Mouse (Mus musculus) inflammation-experienced regulatory T-cells, adult 6 months (primary cell): Measurements from ENCODE around the gene Tnfrsf9. TPM values are rescaled to one million over a fixed set of nuclear protein-coding genes. Genes with fewer than 3 reads are reported as not detected.
"Not testable (repeated sequence)": the region's sequence is repeated elsewhere in the genome, so short reads cannot be mapped to it uniquely, and the experiment has no call there.

Source experiments
- ATAC-seq: one replicate; pipeline ENCODE4 v1.8.0; 2017
- polyA plus RNA-seq, 3 experiments: library from polyadenylated mRNA; unstranded; fragments of 100-300 nt; shearing (Covaris generic); gene quantifications; one replicate each; pipeline ENCODE4 v1.2.1; 2017

Tnfrsf9 gene
- polyA plus RNA-seq, 3 experiments from 2014 or later = 101 to 158 (median 156) TPM

DNA sequence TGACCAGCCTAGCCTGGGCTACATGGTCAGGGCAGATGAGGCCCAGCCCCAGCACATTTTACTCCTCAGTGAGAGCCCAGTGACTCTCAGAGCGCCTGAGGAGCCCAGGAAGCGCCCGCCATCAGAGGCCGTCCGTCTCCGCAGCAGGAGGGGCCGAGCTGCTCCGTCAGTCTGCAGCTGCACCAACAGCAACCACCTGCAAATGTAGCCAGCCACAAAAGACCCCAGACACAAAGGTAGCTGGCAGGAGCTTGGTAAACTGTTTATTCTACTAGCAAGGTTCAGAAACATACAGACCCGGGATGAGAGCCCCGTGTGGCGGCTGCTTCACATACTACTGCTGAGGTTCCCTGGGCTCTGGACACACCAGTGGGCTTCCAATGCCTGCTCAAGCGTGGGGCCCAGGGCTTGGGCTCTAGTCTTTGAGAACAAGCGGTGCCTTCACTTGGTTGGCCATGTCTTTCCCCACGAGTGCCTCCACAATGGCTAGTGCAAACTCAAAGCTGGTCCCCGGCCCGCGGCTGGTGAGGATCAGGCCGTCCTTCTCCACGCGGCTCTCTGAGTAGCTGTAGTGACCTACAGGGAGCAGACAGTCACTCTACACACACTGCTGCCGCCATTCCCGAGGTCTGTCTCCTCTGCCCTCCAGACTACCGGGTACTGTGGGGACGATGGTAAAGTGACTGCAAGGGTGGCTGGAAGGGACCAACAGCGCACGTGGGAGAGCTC lies 17.3 kb upstream of the Tnfrsf9 start:
- no peak for ATAC-seq

GRCm38 (mm10) chr4:150898716-150899365 lies 15.5 kb upstream of the Tnfrsf9 start:
- peak; percentile 86 for ATAC-seq

DNA sequence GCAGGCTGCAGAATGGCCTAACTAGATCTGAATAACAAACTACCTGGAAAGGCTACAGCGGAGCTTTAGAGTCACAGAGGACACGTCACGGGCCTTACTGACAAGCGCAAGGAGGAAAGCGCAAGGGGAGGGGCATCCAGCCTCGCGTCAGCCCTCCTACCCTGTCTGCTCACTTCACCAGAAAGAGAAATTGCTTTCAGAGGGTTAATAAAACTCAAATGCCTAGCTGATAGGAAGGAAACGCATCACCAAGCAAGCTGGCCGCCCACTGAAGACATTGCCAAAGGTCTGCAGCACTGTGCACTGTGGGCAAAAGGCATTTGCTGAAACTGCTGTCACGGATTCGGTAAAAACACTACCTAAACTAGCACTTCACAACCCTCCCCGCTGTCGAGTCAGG lies 13.9 kb upstream of the Tnfrsf9 start:
- ATAC-seq = no peak

DNA sequence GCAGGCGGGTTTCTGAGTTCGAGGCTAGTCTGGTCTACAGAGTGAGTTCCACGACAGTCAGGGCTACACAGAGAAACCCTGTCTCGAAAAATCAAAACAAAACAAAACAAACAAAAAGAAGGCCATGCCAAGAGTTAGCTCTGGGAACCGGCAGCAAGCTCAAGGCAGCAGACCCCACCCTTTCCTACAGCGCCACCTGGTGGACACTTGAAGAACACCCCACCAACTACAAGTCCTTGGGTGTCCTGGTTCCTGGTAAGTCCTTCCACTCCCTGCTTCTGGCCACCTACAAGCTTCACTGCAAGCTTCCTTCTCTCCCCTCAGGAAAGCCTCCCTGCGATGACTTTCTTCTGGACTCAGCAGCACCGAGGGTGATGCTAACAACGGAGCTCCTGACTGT lies 12.7 kb upstream of the Tnfrsf9 start:
- peak; percentile 60 for ATAC-seq

DNA sequence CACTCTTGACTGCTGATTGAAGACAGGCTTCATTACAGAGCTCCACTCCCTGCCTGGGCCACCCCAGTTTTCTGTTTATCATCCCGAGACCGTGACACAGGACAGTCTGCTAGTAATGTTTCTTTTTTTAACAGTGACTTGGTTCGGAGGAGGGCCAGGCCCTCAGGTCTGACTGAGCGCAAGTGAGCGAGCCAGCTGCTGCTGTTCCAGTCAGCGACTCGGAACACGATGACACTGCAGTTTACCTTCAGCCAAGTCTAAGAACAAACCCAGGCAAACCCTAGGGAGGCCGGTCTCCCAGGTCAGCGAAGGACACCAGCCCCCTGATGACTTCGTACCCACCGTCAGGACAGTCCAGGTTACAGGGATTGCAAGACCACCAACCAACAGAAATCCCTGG lies 12.3 kb upstream of the Tnfrsf9 start:
- ATAC-seq = no peak

DNA sequence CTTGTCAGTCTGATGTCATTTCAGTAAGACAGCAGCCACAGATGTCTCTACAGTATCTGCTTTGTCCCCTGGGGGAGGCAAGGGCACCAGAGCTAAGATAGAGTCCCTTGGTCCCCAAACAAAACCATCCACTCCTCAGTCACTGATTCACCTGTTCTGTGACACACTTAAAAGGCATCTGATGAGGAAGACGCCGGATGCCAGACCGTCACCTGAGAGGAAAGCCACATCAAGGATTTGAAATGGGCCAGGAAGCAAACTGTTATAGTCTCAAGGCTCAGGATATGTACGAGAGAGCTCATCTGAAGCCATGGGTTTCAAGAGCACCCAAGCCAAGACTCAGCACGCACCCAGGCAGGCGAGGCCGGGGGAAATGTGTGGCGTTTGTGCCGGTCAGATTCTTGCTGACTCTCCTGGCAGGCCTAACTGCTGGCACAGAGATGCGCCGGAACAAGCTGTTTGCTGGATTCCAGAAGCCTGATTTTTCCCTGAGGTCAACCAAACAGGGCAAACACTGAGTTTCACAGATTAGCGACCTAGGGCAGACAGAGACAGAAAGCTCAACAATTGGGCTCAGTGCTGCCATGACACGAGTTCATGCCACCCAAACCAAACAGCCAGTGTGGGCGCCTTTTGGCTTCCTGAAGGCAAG lies 11.1 kb upstream of the Tnfrsf9 start:
- no peak for ATAC-seq

DNA sequence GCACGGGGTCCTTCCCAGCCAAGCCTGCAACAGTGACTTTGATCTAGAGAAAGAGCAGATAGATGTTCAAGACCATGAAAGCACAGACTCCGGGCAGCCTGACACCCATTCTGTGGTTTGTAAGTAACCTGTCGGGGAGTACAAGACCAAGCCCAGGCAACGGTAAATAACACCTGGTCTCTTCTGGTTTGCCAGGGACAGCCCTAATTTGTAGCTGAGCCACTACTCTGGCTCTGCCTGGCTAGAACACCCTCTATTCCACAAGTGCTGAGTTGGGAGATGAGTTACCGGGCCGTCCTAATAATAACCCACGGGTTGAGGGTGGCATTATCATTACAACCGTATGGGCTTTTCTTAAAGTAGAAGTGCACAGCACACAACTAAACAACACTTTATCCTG lies 7.3 kb upstream of the Tnfrsf9 start:
- ATAC-seq = no peak

GRCm38 (mm10) chr4:150908512-150908911 lies 5.8 kb upstream of the Tnfrsf9 start:
- not testable (repeated sequence) for ATAC-seq

DNA sequence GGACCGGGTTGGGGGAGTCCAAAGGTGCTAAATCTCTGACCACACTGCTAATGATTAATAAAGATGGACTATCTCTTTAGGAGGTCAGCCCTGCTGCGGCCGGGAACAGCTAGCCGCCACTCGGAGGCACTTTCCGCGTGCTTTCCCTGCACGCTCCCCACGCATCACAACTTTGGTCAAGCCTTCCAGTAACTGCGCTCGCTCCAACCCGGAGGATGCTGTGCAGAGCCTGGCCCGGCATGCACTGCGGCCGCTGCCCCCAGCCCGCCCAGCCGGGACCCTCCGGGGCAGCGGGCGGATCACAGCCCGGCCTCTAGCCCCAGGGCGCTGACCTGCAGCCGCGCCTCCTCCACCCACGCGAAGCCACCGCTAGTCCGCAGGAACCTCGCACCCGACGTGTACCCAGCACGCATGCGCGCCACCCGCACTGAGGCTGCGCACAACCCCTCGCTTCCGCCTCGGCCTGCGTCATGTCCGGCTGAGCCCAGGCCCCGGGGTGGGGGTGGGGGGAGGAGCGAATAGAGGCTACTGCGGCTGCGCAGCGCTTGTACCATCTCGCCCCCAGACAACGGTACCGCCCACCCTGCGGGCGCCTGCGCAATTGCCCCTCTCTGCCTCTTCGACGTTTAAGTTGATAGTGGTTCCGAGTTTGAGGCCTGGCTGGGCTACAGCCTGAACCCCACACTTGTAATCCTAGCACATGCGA lies 4.8 kb upstream of the Tnfrsf9 start:
- peak; percentile 68 for ATAC-seq

- no peak for ATAC-seq
Measured at GRCm38 (mm10) chr4:150910164-150910951, 4.0 kb upstream of the Tnfrsf9 start.

- no peak for ATAC-seq
Measured at GRCm38 (mm10) chr4:150913743-150914142, 619 bp upstream of the Tnfrsf9 start.

DNA sequence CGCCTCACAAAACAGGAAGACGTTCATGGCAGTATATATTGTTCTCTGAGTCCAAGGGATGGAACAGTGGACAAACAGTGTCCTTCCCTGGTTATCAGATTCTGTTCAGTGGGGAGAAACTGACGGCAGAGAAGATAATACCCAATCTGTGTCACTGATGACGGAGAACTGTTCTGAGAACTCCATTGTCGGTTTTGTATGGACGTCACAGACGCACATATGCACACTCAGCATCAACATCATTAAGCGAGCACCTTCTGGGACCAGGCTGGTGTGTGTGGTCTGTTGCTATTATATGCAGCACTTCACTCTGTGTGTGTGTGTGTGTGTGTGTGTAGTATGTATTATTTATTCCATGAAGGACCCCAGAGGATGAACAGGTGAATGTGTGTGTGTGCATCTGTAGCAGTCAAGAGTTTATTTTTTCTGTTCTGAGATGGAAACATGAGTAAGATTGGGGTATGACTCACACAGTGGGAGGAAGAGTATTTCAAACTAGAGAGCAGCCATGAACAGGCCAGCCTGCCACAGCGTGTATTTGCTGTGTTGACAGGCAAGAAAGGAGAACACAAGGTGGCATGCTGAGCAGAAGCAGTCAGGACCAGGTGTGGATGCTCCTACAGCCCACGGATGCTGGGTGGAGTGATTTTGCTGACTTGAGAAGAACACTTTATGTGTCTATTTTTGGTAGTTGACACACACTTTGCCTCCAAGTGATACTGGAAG lies 982 bp downstream of the Tnfrsf9 start:
- ATAC-seq = peak; percentile 56

GRCm38 (mm10) chr4:150917336-150918027 lies 3.1 kb downstream of the Tnfrsf9 start:
- no peak for ATAC-seq

- peak; percentile 51 for ATAC-seq
Measured at GRCm38 (mm10) chr4:150921206-150921605, 6.8 kb downstream of the Tnfrsf9 start.

GRCm38 (mm10) chr4:150924308-150924707 lies 9.9 kb downstream of the Tnfrsf9 start:
- peak; percentile 42 for ATAC-seq

DNA sequence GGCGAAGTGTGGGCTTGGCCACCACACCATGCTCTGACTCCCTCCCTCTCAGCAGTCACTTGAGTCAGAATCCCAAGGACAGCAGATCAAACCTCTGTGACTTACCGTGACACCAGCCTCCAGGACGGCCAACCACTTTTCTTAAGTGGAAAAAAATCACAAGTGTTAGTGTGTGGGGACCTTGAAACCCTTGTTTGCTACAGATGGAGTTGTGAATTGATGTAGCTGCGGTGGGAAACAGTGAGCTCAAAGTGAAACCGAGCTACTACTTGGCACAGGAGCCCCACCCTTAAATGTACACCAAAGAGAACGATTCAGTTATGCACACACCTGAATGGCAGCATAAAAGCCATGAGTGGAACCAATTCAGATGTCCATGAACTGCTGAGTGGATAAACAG lies 10.6 kb downstream of the Tnfrsf9 start:
- ATAC-seq = peak; percentile 28

- ATAC-seq = no peak
Measured at GRCm38 (mm10) chr4:150925923-150926322, 11.6 kb downstream of the Tnfrsf9 start.

- peak; percentile 56 for ATAC-seq
Measured at GRCm38 (mm10) chr4:150926924-150927705, 12.8 kb downstream of the Tnfrsf9 start.

- ATAC-seq = peak; percentile 47
Measured at GRCm38 (mm10) chr4:150927789-150928188, 13.4 kb downstream of the Tnfrsf9 start.

GRCm38 (mm10) chr4:150933503-150933902 lies 19.1 kb downstream of the Tnfrsf9 start:
- ATAC-seq = no peak
